Mouse (Mus musculus) midbrain, embryonic 12.5 days (tissue): ENCODE results near the gene Ddi2. TPM values are rescaled to one million over a fixed set of nuclear protein-coding genes. Genes with fewer than 3 reads are reported as not detected.

Source experiments
- ATAC-seq: fragments of 200-750 bp; cut with Nextera tagmentation; 2 replicates; pipeline ENCODE4 v1.8.0; 2017; ENCODE audit warnings: low read depth, moderate TSS enrichment, moderate library complexity; ENCODE audit not compliant: low FRiP score
- H3K27ac ChIP-seq: fragments of 300-500 bp; sonication (generic); replicated peaks from 2 replicates; pipeline ENCODE4 v1.5.1; 2016; ENCODE audit warnings: mild to moderate bottlenecking
- H3K27me3 ChIP-seq: fragments of 300-500 bp; sonication (generic); 2 replicates; pipeline ENCODE4 v1.6.1; 2016; ENCODE audit warnings: mild to moderate bottlenecking
- H3K36me3 ChIP-seq: fragments of 300-500 bp; sonication (generic); 2 replicates; pipeline ENCODE4 v1.6.1; 2016
- H3K4me1 ChIP-seq: fragments of 300-500 bp; sonication (generic); 2 replicates; pipeline ENCODE4 v1.6.1; 2016
- H3K4me2 ChIP-seq: fragments of 300-500 bp; sonication (generic); replicated peaks from 2 replicates; pipeline ENCODE4 v1.6.1; 2016; ENCODE audit warnings: mild to moderate bottlenecking, moderate library complexity
- H3K4me3 ChIP-seq: fragments of 300-500 bp; sonication (generic); 2 replicates; pipeline ENCODE4 v1.5.1; 2016; ENCODE audit warnings: mild to moderate bottlenecking
- H3K9ac ChIP-seq: fragments of 300-500 bp; sonication (generic); replicated peaks from 2 replicates; pipeline ENCODE4 v1.6.1; 2016; ENCODE audit warnings: mild to moderate bottlenecking, moderate library complexity
- H3K9me3 ChIP-seq: fragments of 300-500 bp; sonication (generic); 2 replicates; pipeline ENCODE4 v1.6.1; 2016; ENCODE audit warnings: mild to moderate bottlenecking
- WGBS: fragments of 180-500 bp; shearing (Covaris S2); methylation state at CpG from one replicate; pipeline ENCODE4 v1.1.7; 2016; 5-methylcytosine and 5-hydroxymethylcytosine counted together
- polyA plus RNA-seq: library from polyadenylated mRNA; unstranded; fragments of >200 nt; fragmentation: Nextera tagmentation; extraction: Ambion mirVana; gene quantifications from 2 replicates; pipeline ENCODE4 v1.2.1, GENCODE M21; 2016

Gene Ddi2
- polyA plus RNA-seq, 1 experiment from 2014 or later, result 28.4 TPM

- H3K4me1 ChIP-seq, result no peaks in the 10 kb centered on the region
Observed at GRCm38 (mm10) chr4:141758874-141759542, 35.8 kb upstream of the Ddi2 start.

GRCm38 (mm10) chr4:141757124-141757523 is 33.9 kb upstream of the Ddi2 start:
- Histone ChIP-seq H3K9me3 (no peaks in the 10 kb centered on the region), H3K4me3 (no peak overlapping the region), H3K4me1 (no peaks in the 10 kb centered on the region), H3K9ac (no peak overlapping the region), H3K4me2 (no peak overlapping the region), H3K27me3 (no peaks in the 10 kb centered on the region), H3K27ac (no peak overlapping the region), H3K36me3 (peaks cover 12% of the 10 kb centered on the region)
- no peak for ATAC-seq
- WGBS, result 99% methylated on average over 3 of the region's 3 CpGs

More at GRCm38 (mm10) chr4:141758874-141759542, 35.8 kb upstream of the Ddi2 start:
- no peak overlapping the region for H3K4me2 ChIP-seq
- 74% methylated on average over 6 of the region's 6 CpGs for WGBS
- no peaks in the 10 kb centered on the region for H3K9me3 ChIP-seq
- no peak overlapping the region for H3K9ac ChIP-seq
- no peak for ATAC-seq
- no peaks in the 10 kb centered on the region for H3K27me3 ChIP-seq
- no peak overlapping the region for H3K27ac ChIP-seq
- no peak overlapping the region for H3K4me3 ChIP-seq
- H3K36me3 ChIP-seq, result peaks cover 30% of the 10 kb centered on the region

GRCm38 (mm10) chr4:141755375-141755930 is 32.2 kb upstream of the Ddi2 start:
- Histone ChIP-seq H3K4me1 (no peaks in the 10 kb centered on the region), H3K27ac (no peak overlapping the region), H3K4me3 (no peak overlapping the region), H3K36me3 (peaks cover 3% of the 10 kb centered on the region; the same call in 1 of the 2 replicates), H3K27me3 (no peaks in the 10 kb centered on the region), H3K4me2 (no peak overlapping the region), H3K9ac (no peak overlapping the region), H3K9me3 (no peaks in the 10 kb centered on the region)
- no peak for ATAC-seq
- 91% methylated on average over 19 of the region's 19 CpGs for WGBS

- H3K27me3 ChIP-seq, result no peaks in the 10 kb centered on the region
- H3K4me3 ChIP-seq, result no peak overlapping the region
- 0 out of 2 replicates have a peak overlapping the region, but pooled peaks have one; percentile 30 for H3K27ac ChIP-seq
- no peaks in the 10 kb centered on the region for H3K9me3 ChIP-seq
- H3K36me3 ChIP-seq, result no peaks in the 10 kb centered on the region
- ATAC-seq, result no peak
- 28% methylated on average over 4 of the region's 4 CpGs for WGBS
- H3K9ac ChIP-seq, result no peak overlapping the region
- no peaks in the 10 kb centered on the region for H3K4me1 ChIP-seq
- H3K4me2 ChIP-seq, result no peak overlapping the region
Observed at GRCm38 (mm10) chr4:141752076-141752421, 28.8 kb upstream of the Ddi2 start.

- Histone ChIP-seq H3K4me2 (no peak overlapping the region), H3K9ac (no peak overlapping the region), H3K9me3 (no peaks in the 10 kb centered on the region), H3K4me3 (no peak overlapping the region), H3K36me3 (no peaks in the 10 kb centered on the region), H3K27ac (0 out of 2 replicates have a peak overlapping the region, but pooled peaks have one; percentile 30), H3K4me1 (no peaks in the 10 kb centered on the region), H3K27me3 (no peaks in the 10 kb centered on the region)
- no peak for ATAC-seq
- WGBS, result 45% methylated on average over 4 of the region's 4 CpGs
Observed at GRCm38 (mm10) chr4:141751419-141752075, 28.3 kb upstream of the Ddi2 start.

GRCm38 (mm10) chr4:141750826-141751225 is 27.6 kb upstream of the Ddi2 start:
- no peak overlapping the region for H3K27ac ChIP-seq
- H3K4me2 ChIP-seq, result no peak overlapping the region
- H3K9me3 ChIP-seq, result no peaks in the 10 kb centered on the region
- no peak overlapping the region for H3K4me3 ChIP-seq
- no peaks in the 10 kb centered on the region for H3K4me1 ChIP-seq
- WGBS, result 62% methylated on average over 3 of the region's 3 CpGs
- H3K36me3 ChIP-seq, result no peaks in the 10 kb centered on the region
- no peaks in the 10 kb centered on the region for H3K27me3 ChIP-seq
- no peak for ATAC-seq
- H3K9ac ChIP-seq, result no peak overlapping the region

GRCm38 (mm10) chr4:141749557-141749956 is 26.3 kb upstream of the Ddi2 start:
- Histone ChIP-seq H3K27me3 (no peaks in the 10 kb centered on the region), H3K9ac (no peak overlapping the region), H3K4me2 (no peak overlapping the region), H3K27ac (no peak overlapping the region), H3K9me3 (no peaks in the 10 kb centered on the region), H3K36me3 (no peaks in the 10 kb centered on the region), H3K4me1 (no peaks in the 10 kb centered on the region), H3K4me3 (no peak overlapping the region)
- ATAC-seq, result no peak
- WGBS, result 48% methylated on average over 11 of the region's 11 CpGs

- Histone ChIP-seq H3K4me3 (no peak within 1 kb of the TSS), H3K9me3 (no peaks in the 10 kb centered on the region), H3K36me3 (no peaks in the 10 kb centered on the region), H3K4me1 (no peaks in the 10 kb centered on the region), H3K27ac (no peak within 1 kb of the TSS), H3K27me3 (no peaks in the 10 kb centered on the region), H3K4me2 (no peak within 1 kb of the TSS), H3K9ac (0 out of 2 replicates have a peak within 1 kb of the TSS, but pooled peaks have one; percentile 15)
- WGBS, result 27% methylated on average over 25 of the region's 25 CpGs
- no peak for ATAC-seq
Observed at GRCm38 (mm10) chr4:141746578-141747346, 23.5 kb upstream of the Ddi2 start, which contains the start of gene Agmat. TSS of gene Agmat (plus strand) at chr4:141746672.

GRCm38 (mm10) chr4:141742381-141742780 is 19.2 kb upstream of the Ddi2 start:
- no peak overlapping the region for H3K4me3 ChIP-seq
- H3K4me1 ChIP-seq, result no peaks in the 10 kb centered on the region
- H3K4me2 ChIP-seq, result no peak overlapping the region
- no peaks in the 10 kb centered on the region for H3K36me3 ChIP-seq
- no peak overlapping the region for H3K27ac ChIP-seq
- WGBS, result 89% methylated on average over 4 of the region's 4 CpGs
- ATAC-seq, result no peak
- H3K9me3 ChIP-seq, result no peaks in the 10 kb centered on the region; the same call in 1 of the 2 replicates
- H3K27me3 ChIP-seq, result no peaks in the 10 kb centered on the region
- H3K9ac ChIP-seq, result no peak overlapping the region

- Histone ChIP-seq H3K4me3 (no peak overlapping the region), H3K9me3 (no peaks in the 10 kb centered on the region; the same call in 1 of the 2 replicates), H3K9ac (0 out of 2 replicates have a peak overlapping the region, but pooled peaks have one; percentile 4), H3K27ac (no peak overlapping the region), H3K27me3 (no peaks in the 10 kb centered on the region), H3K36me3 (no peaks in the 10 kb centered on the region), H3K4me2 (no peak overlapping the region), H3K4me1 (no peaks in the 10 kb centered on the region)
- no peak for ATAC-seq
- WGBS, result 72% methylated on average over 9 of the region's 9 CpGs
Observed at GRCm38 (mm10) chr4:141741856-141742255, 18.6 kb upstream of the Ddi2 start.

- no peak overlapping the region for H3K4me2 ChIP-seq
- H3K4me3 ChIP-seq, result no peak overlapping the region
- H3K9me3 ChIP-seq, result no peaks in the 10 kb centered on the region; the same call in 1 of the 2 replicates
- 82% methylated on average over 8 of the region's 8 CpGs for WGBS
- peaks cover 3% of the 10 kb centered on the region for H3K4me1 ChIP-seq
- no peaks in the 10 kb centered on the region for H3K36me3 ChIP-seq
- H3K27me3 ChIP-seq, result no peaks in the 10 kb centered on the region
- ATAC-seq, result no peak
- no peak overlapping the region for H3K9ac ChIP-seq
- H3K27ac ChIP-seq, result no peak overlapping the region
Observed at GRCm38 (mm10) chr4:141738015-141738414, 14.8 kb upstream of the Ddi2 start.
